Mouse (Mus musculus): ENCODE results near the gene Tfdp2. TPM values are rescaled to one million over a fixed set of nuclear protein-coding genes. Genes with fewer than 3 reads are reported as not detected.

Gene Tfdp2
- polyA plus RNA-seq, 1 experiment = 5.2 TPM

- TF ChIP-seq TAL1 (IDR thresholded peaks at IDR 0.05; ENCODE audit: low read length) (no peak), GATA1 (IDR thresholded peaks at IDR 0.05; ENCODE audit: low read length) (no peak)
- H3K4me3 ChIP-seq (replicated peaks) = no peak overlapping the region
- H3K27me3 ChIP-seq (ENCODE audit: control insufficient read depth) = no peaks in the 10 kb centered on the region
- H3K9me3 ChIP-seq (ENCODE audit: control insufficient read depth, low read length) = no peaks in the 10 kb centered on the region
- no peaks in the 10 kb centered on the region for H3K36me3 ChIP-seq (ENCODE audit: control insufficient read depth)
- H3K4me1 ChIP-seq (ENCODE audit: control insufficient read depth) = peaks cover 16% of the 10 kb centered on the region
Observed at GRCm38 (mm10) chr9:96369654-96370384, 173.7 kb downstream of the Tfdp2 start.

GRCm38 (mm10) chr9:96371075-96371474 lies 175.0 kb downstream of the Tfdp2 start:
- TF ChIP-seq GATA1 (IDR thresholded peaks at IDR 0.05; ENCODE audit: low read length) (no peak), TAL1 (IDR thresholded peaks at IDR 0.05; ENCODE audit: low read length) (no peak)

More at GRCm38 (mm10) chr9:96371075-96371474, 175.0 kb downstream of the Tfdp2 start:
- Histone ChIP-seq H3K4me1 (ENCODE audit: control insufficient read depth) (peaks cover 11% of the 10 kb centered on the region), H3K27me3 (ENCODE audit: control insufficient read depth) (no peaks in the 10 kb centered on the region), H3K9me3 (ENCODE audit: control insufficient read depth, low read length) (no peaks in the 10 kb centered on the region), H3K36me3 (ENCODE audit: control insufficient read depth) (no peaks in the 10 kb centered on the region), H3K4me3 (replicated peaks) (no peak overlapping the region)

Other genes with a start within 250 kb of the Tfdp2 start
- 0.03 and 0.21 TPM in 2 replicates for gene Xrn1, start 241.5 kb upstream of the Tfdp2 start, polyA plus RNA-seq (2012)
- not detected in 2 replicates for gene Gk5, start 76.9 kb upstream of the Tfdp2 start, polyA plus RNA-seq (2012)
- 9.5 and 10.7 TPM in 2 replicates for gene Atp1b3, start 168.2 kb downstream of the Tfdp2 start, polyA plus RNA-seq (2012)

Data from erythroblast, embryonic 14.5 days (primary cell).